Mouse (Mus musculus) leukemia stem cell, adult 10-12 weeks (primary cell): Measurements from ENCODE around the gene Vmn1r207-ps. TPM values are rescaled to one million over a fixed set of nuclear protein-coding genes. Genes with fewer than 3 reads are reported as not detected.

Source experiments
- polyA plus RNA-seq: library from polyadenylated mRNA; stranded (reverse); fragments of >175 nt; gene quantifications from 2 replicates; pipeline ENCODE4 v1.2.3, GENCODE M21; 2012; ENCODE audit warnings: low replicate concordance

The Vmn1r207-ps gene
- 0.07 TPM in 1 of 2 replicates, not detected in the other for polyA plus RNA-seq

GRCm38 (mm10) chr13:22729529-22729928, at the start of gene Vmn1r207-ps:
Vmn1r207-ps (minus strand) TSS chr13:22729629.

GRCm38 (mm10) chr13:22777300-22777699, 47.9 kb upstream of the Vmn1r207-ps start, which contains the start of gene Vmn1r208:
Vmn1r208 (minus strand) TSS chr13:22777400.

Other genes starting within 250 kb of the Vmn1r207-ps start
- not detected in 2 replicates for gene Vmn1r202, start 224.2 kb downstream of the Vmn1r207-ps start, polyA plus RNA-seq
- not detected in 2 replicates for gene Vmn1r203, start 211.5 kb downstream of the Vmn1r207-ps start, polyA plus RNA-seq
- gene Vmn1r204, start 176.4 kb downstream of the Vmn1r207-ps start, polyA plus RNA-seq: 0.27 TPM in 1 of 2 replicates, not detected in the other
- not detected in 2 replicates for gene Vmn1r205, start 136.6 kb downstream of the Vmn1r207-ps start, polyA plus RNA-seq
- gene Vmn1r206, start 105.4 kb downstream of the Vmn1r207-ps start, polyA plus RNA-seq: not detected in 2 replicates
- not detected in 2 replicates for gene Vmn1r208, start 47.8 kb upstream of the Vmn1r207-ps start, polyA plus RNA-seq
- gene Vmn1r209, start 80.1 kb upstream of the Vmn1r207-ps start, polyA plus RNA-seq: not detected in 2 replicates
- gene Vmn1r210, start 101.7 kb upstream of the Vmn1r207-ps start, polyA plus RNA-seq: not detected in 2 replicates
- gene Vmn1r211, start 127.9 kb upstream of the Vmn1r207-ps start, polyA plus RNA-seq: not detected in 2 replicates
- not detected in 2 replicates for gene Vmn1r212, start 154.6 kb upstream of the Vmn1r207-ps start, polyA plus RNA-seq